Mouse (Mus musculus): ENCODE measurements around the gene Efcab10.

Efcab10 gene

GRCm38 (mm10) chr12:33427726-33428125 is 33.1 kb downstream of the Efcab10 start:
- no peak for DNase-seq (ENCODE audit: low spot score)

GRCm38 (mm10) chr12:33429387-33430160 is 34.9 kb downstream of the Efcab10 start, which contains the start of gene Twistnb:
Twistnb (plus strand) TSS chr12:33429635.
- DNase-seq (ENCODE audit: low spot score): peak; percentile 97

- no peak for DNase-seq (ENCODE audit: low spot score)
Measured at GRCm38 (mm10) chr12:33433812-33434211, 39.2 kb downstream of the Efcab10 start.

GRCm38 (mm10) chr12:33434758-33435157 is 40.1 kb downstream of the Efcab10 start:
- DNase-seq (ENCODE audit: low spot score): no peak

Data from ovary, postnatal 10 days (tissue).